Mouse (Mus musculus) neural tube, embryonic 13.5 days (tissue): ENCODE results near the gene Mta3. TPM values are rescaled to one million over a fixed set of nuclear protein-coding genes. Genes with fewer than 3 reads are reported as not detected.

ENCODE experiments used
- ATAC-seq: fragments of 200-750 bp; cut with Nextera tagmentation; 2 replicates; pipeline ENCODE4 v1.8.0; 2017; ENCODE audit warnings: low read depth, mild to moderate bottlenecking, moderate TSS enrichment, moderate library complexity
- H3K27ac ChIP-seq: fragments of 300-500 bp; sonication (generic); replicated peaks from 2 replicates; pipeline ENCODE4 v1.5.1; 2015; ENCODE audit warnings: moderate library complexity, mild to moderate bottlenecking, inconsistent platforms
- H3K27me3 ChIP-seq: fragments of 300-500 bp; sonication (generic); 2 replicates; pipeline ENCODE4 v1.6.1; 2015; ENCODE audit warnings: mild to moderate bottlenecking, inconsistent platforms
- H3K36me3 ChIP-seq: fragments of 300-500 bp; sonication (generic); 2 replicates; pipeline ENCODE4 v1.6.1; 2015; ENCODE audit warnings: mild to moderate bottlenecking, inconsistent platforms
- H3K4me1 ChIP-seq: fragments of 300-500 bp; sonication (generic); replicated peaks from 2 replicates; pipeline ENCODE4 v1.6.1; 2015; ENCODE audit warnings: inconsistent platforms
- H3K4me2 ChIP-seq: fragments of 300-500 bp; sonication (generic); 2 replicates; pipeline ENCODE4 v1.6.1; 2015; ENCODE audit warnings: inconsistent platforms, mild to moderate bottlenecking, moderate library complexity
- H3K4me3 ChIP-seq: fragments of 300-500 bp; sonication (generic); 2 replicates; pipeline ENCODE4 v1.5.1; 2015; ENCODE audit warnings: mild to moderate bottlenecking, inconsistent platforms
- H3K9ac ChIP-seq: fragments of 300-500 bp; sonication (generic); 2 replicates; pipeline ENCODE4 v1.6.1; 2015; ENCODE audit warnings: moderate library complexity, mild to moderate bottlenecking, inconsistent platforms
- H3K9me3 ChIP-seq: fragments of 300-500 bp; sonication (generic); 2 replicates; pipeline ENCODE4 v1.6.1; 2016; ENCODE audit warnings: inconsistent platforms
- WGBS: fragments of 180-500 bp; shearing (Covaris S2); methylation state at CpG from one replicate; pipeline ENCODE4 v1.1.7; 2015; 5-methylcytosine and 5-hydroxymethylcytosine counted together
- polyA plus RNA-seq: library from polyadenylated mRNA; unstranded; fragments of >200 nt; fragmentation: Nextera tagmentation; extraction: Ambion mirVana; gene quantifications from 2 replicates; pipeline ENCODE4 v1.2.1, GENCODE M21; 2015

Gene Mta3
- polyA plus RNA-seq, result 38.6 and 43.5 TPM in 2 replicates

DNA sequence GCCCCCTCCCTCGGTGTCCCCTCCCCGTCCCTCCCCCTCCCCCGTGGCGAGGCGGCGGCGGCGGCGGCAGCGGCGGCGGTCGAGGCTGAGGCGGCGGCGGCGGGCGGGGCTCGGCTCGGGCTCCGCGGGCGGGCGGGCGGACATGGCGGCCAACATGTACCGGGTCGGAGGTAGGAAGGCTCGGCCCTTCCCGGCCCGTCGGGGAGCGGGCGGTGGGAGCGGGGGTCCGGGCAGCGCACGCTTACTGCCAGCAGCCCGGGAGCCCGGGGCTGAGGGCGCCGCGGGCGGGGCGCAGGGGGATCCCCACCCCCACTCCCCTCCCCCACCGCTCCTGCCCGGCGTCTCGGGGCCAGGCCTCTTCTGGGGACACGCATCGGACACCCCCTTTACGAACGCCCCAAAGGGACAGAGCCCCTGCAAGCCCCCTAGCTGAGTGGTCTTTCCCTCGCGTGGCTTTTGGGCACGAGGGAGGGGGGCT is at the start of gene Mta3:
Gene Mta3, plus strand, starts transcription at position 48 of the 478 bp plus-strand sequence.
- WGBS, result 0% methylated on average over 30 of the region's 56 CpGs

DNA sequence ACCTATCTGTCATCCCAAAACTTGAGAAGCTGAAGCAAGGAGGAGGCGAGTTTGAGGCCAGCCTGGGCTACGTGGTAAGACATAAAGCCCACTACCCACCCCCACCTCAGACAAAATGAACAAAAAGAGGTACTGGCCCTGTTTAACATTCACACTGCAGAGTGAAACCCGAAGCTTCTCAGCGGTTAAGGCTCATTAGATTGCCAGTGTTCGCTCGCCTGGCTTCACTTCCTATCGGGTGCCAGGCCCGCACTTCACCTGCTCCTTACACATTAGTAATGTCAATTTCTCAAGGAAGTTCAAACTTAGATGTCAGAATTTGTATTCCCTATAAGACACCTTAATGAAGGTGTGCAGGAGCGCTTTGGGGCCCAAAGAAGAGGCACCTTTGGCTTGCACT is 48.6 kb upstream of the Mta3 start:
- ATAC-seq, result no peak
- H3K36me3 ChIP-seq, result no peaks in the 10 kb centered on the region
- H3K27ac ChIP-seq, result no peak overlapping the region
- no peaks in the 10 kb centered on the region for H3K27me3 ChIP-seq
- H3K4me3 ChIP-seq, result no peak overlapping the region
- H3K9ac ChIP-seq, result no peak overlapping the region
- no peak overlapping the region for H3K4me2 ChIP-seq
- H3K4me1 ChIP-seq, result no peaks in the 10 kb centered on the region
- WGBS, result 75% methylated on average over 9 of the region's 9 CpGs
- H3K9me3 ChIP-seq, result no peaks in the 10 kb centered on the region; the same call in 1 of the 2 replicates

More for the DNA sequence above, at the start of gene Mta3:
- H3K4me1 ChIP-seq, result peaks cover 26% of the 10 kb centered on the region
- peak; percentile 76 for ATAC-seq
- peak within 1 kb of the TSS; percentile 89 for H3K27ac ChIP-seq
- H3K27me3 ChIP-seq, result no peaks in the 10 kb centered on the region
- no peaks in the 10 kb centered on the region for H3K9me3 ChIP-seq
- peaks cover 11% of the 10 kb centered on the region for H3K36me3 ChIP-seq
- peak within 1 kb of the TSS; percentile 80 for H3K4me3 ChIP-seq
- H3K9ac ChIP-seq, result peak within 1 kb of the TSS; percentile 95
- H3K4me2 ChIP-seq, result peak within 1 kb of the TSS; percentile 88

DNA sequence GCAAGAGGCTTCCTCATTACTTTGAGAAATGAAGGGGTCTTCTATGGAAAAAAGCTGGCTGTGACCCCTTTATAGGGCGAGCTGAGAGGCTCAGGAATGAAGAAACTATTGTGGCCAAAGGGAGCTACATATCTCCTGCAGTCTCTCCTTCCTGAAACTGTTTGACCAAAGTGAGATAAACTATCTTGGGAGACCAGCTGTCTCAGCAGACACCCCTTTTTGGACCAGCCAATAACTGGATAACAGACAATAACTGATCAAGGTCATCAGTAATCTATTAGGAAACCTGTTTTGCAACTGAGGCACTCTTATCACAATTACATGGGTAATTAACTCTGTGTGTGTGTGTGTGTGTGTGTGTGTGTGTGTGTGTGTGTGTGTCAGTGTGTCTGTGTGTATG is 47.0 kb upstream of the Mta3 start:
- Histone ChIP-seq H3K9me3 (no peaks in the 10 kb centered on the region; the same call in 1 of the 2 replicates), H3K4me1 (no peaks in the 10 kb centered on the region), H3K36me3 (no peaks in the 10 kb centered on the region), H3K9ac (no peak overlapping the region), H3K27ac (no peak overlapping the region), H3K4me2 (no peak overlapping the region), H3K4me3 (no peak overlapping the region), H3K27me3 (no peaks in the 10 kb centered on the region)
- 76% methylated on average over 1 of the region's 1 CpGs for WGBS
- no peak for ATAC-seq

DNA sequence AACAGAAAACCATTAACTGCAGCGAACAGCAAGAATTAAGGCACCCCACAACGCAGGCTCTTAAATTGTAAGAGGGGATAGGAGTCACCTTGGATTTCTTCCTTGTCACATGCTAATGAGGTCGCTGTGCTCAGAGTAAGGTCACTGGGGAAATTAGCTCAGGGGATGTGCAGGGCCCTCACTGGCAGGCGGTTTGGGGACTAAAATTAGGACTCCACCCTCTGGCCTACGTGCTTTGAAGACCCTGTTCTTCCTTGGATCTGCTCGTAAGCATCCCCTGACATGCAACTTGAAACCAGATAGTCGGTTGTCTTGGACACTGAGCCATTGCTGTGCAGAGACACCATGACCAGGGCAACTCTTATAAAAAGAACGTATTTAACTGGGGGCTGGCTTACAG is 41.2 kb upstream of the Mta3 start:
- Histone ChIP-seq H3K9ac (no peak overlapping the region), H3K4me3 (no peak overlapping the region), H3K4me1 (no peaks in the 10 kb centered on the region), H3K36me3 (no peaks in the 10 kb centered on the region), H3K27me3 (no peaks in the 10 kb centered on the region), H3K4me2 (no peak overlapping the region), H3K9me3 (no peaks in the 10 kb centered on the region; the same call in 1 of the 2 replicates), H3K27ac (no peak overlapping the region)
- WGBS, result 45% methylated on average over 8 of the region's 8 CpGs
- no peak for ATAC-seq

DNA sequence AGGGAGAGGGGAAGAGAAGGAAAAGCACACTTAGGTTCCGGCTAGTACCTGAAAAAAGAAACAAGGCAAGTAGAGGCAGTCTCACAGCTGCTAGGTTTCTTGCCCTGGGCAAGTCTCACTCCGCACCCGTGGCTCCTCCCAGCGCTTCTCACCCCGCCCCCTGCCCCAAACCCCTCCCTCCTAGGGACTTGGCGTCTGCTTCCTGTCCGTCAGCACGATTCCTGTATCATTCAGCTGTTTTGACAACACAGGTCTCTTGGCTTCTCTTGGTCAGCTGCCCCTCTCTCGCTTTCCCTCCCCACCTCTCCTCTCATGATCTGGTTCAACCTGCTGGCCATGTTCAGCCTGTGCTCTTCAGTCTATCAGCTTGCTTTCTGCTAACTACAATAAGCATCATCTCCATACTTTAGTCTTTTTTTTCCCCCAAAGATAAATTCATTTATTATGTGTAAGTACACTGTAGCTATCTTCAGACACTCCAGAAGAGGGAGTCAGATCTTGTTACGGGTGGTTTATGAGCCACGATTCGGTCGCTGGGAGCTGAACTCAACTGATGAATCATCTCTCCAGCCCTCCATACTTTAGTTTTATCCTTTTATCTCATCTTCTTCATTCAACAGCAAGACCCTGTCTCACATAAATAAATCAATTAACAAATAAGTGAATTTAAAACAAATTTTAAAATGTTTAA is 39.2 kb upstream of the Mta3 start:
- H3K4me2 ChIP-seq, result no peak overlapping the region
- no peak overlapping the region for H3K9ac ChIP-seq
- WGBS, result 74% methylated on average over 13 of the region's 13 CpGs
- H3K36me3 ChIP-seq, result no peaks in the 10 kb centered on the region
- no peak overlapping the region for H3K4me3 ChIP-seq
- no peak overlapping the region for H3K27ac ChIP-seq
- H3K4me1 ChIP-seq, result no peaks in the 10 kb centered on the region
- no peaks in the 10 kb centered on the region for H3K9me3 ChIP-seq
- H3K27me3 ChIP-seq, result no peaks in the 10 kb centered on the region
- no peak for ATAC-seq

DNA sequence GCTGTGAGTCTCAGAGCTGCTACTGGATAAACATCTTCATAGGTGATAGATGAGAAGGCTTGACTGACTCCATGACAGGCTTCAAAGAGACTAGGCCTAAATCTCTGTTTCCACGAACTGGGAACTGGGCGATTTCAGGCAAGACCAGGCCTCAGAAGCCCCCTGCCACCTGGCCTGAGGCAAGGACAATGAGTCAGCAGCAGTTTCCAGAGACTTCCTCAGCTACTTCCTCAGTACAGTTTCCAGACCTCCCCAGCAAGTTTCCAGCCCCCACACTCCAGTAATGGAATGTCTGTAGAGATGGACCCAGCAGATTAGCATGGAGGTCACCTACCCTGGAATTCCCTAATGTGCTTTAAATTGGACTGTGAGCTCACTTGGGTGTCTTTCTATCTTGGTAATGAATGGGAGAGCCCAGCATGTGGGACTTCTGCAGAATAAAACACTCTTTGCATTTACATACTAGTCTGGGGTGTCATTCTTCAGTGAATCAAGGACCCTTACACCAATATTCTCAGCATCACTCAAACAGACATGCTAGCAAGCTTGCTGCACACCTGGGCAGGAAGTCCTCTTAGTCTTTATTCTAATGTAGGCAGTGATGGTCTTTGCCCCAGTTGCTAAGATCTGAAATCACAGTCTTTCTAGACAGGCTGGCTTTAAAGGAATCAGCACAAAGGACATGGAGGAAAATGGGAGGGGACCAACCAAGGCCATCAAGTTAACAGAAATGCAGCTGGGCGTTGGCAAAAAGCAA is 37.9 kb upstream of the Mta3 start:
- Histone ChIP-seq H3K27me3 (no peaks in the 10 kb centered on the region), H3K36me3 (no peaks in the 10 kb centered on the region), H3K9me3 (no peaks in the 10 kb centered on the region), H3K9ac (no peak overlapping the region), H3K4me3 (no peak overlapping the region), H3K4me1 (no peaks in the 10 kb centered on the region), H3K27ac (no peak overlapping the region), H3K4me2 (no peak overlapping the region)
- no peak for ATAC-seq
- 83% methylated on average over 3 of the region's 3 CpGs for WGBS

DNA sequence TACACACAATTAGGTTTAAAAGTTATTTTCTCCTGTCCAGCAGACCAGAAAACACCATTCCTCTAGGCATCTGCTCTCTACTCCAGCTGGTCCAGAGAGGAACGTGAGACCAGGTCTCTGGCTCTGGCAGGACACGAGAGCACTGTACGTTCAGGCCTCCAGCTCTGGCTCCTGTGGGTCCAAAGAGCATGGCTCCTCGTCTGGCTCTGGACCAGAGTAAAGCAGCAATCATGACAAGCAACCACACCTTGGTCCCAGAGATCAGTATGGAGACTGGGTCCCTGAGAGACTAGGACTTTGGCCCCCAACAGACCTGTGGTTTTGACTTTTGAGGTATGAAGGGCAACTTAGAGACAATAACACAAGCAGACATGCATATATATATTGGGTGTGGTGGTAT is 33.3 kb upstream of the Mta3 start:
- Histone ChIP-seq H3K27me3 (no peaks in the 10 kb centered on the region), H3K9me3 (no peaks in the 10 kb centered on the region), H3K27ac (no peak overlapping the region), H3K4me3 (no peak overlapping the region), H3K9ac (no peak overlapping the region), H3K4me1 (no peaks in the 10 kb centered on the region), H3K36me3 (no peaks in the 10 kb centered on the region), H3K4me2 (no peak overlapping the region)
- 93% methylated on average over 4 of the region's 4 CpGs for WGBS
- ATAC-seq, result no peak

DNA sequence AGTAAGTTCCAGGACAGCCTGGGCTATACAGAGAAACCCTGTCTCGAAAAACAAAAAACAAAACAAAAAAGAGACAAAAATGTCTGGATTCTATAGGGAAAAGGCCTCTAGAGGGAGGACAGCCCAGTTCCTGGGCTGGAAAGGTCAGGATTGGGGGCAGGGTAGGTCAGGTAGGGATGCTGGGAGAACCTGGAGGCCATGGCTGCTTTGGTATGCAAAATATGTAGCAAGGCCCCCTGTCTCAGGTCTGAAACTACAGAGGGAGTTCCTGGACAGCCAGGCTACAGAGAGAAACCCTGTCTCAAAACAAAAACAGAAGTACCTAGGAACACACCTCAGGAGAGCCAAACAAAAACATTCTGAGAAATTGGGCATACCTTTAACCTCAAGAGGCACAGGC is 28.6 kb upstream of the Mta3 start:
- H3K27ac ChIP-seq, result no peak overlapping the region
- no peak for ATAC-seq
- H3K36me3 ChIP-seq, result no peaks in the 10 kb centered on the region
- no peaks in the 10 kb centered on the region for H3K9me3 ChIP-seq
- no peak overlapping the region for H3K4me3 ChIP-seq
- no peaks in the 10 kb centered on the region for H3K4me1 ChIP-seq
- no peak overlapping the region for H3K4me2 ChIP-seq
- H3K9ac ChIP-seq, result no peak overlapping the region
- WGBS, result 69% methylated on average over 1 of the region's 1 CpGs
- H3K27me3 ChIP-seq, result no peaks in the 10 kb centered on the region

DNA sequence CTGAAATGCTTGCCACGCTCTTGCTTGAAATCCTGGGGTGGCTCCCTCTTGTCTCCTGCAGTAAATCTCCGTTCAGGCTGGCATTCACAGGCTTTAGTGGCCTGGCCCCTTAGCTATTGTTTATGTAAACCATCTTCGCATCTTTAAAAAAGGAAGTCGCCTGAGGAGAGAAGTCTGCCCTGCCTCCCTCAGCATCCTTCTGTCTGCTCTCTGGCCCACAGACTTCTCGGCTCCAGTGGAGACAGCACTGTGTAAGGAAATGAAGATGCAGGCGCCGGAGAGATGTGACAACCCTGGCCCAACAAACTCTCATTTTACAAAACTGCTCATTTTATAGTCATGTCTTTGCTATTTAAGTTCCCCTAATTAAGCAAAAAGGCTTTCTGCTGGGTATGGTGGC is 24.0 kb upstream of the Mta3 start:
- Histone ChIP-seq H3K4me3 (no peak overlapping the region), H3K9me3 (0 out of 2 replicates have a peak, but pooled peaks cover 2% of the 10 kb centered on the region), H3K9ac (no peak overlapping the region), H3K27me3 (no peaks in the 10 kb centered on the region), H3K36me3 (no peaks in the 10 kb centered on the region), H3K27ac (no peak overlapping the region), H3K4me2 (no peak overlapping the region), H3K4me1 (no peaks in the 10 kb centered on the region)
- WGBS, result 33% methylated on average over 7 of the region's 7 CpGs
- ATAC-seq, result no peak

DNA sequence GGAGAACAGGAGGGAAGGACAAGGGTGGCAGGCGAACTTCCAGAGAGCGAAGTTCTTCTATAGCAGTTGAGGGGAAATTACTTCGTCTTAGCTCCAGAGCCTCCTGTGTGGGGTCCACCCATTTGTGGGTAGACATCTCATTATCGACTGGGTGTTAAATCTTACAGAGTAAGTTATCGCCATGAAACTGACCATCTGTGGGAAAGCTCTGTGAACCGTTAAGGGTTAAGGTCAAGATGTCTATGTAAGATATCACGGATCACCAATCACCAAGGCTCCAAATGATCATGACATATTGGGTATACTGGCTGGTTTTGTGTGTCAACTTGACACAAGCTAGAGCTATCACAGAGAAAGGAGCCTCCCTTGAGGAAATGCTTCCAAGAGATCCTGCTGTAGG is 21.5 kb upstream of the Mta3 start:
- Histone ChIP-seq H3K27me3 (no peaks in the 10 kb centered on the region), H3K4me1 (no peaks in the 10 kb centered on the region), H3K4me2 (no peak overlapping the region), H3K4me3 (no peak overlapping the region), H3K9ac (no peak overlapping the region), H3K36me3 (no peaks in the 10 kb centered on the region), H3K27ac (no peak overlapping the region), H3K9me3 (peaks cover 7% of the 10 kb centered on the region; the same call in 1 of the 2 replicates)
- ATAC-seq, result no peak
- 81% methylated on average over 7 of the region's 7 CpGs for WGBS

DNA sequence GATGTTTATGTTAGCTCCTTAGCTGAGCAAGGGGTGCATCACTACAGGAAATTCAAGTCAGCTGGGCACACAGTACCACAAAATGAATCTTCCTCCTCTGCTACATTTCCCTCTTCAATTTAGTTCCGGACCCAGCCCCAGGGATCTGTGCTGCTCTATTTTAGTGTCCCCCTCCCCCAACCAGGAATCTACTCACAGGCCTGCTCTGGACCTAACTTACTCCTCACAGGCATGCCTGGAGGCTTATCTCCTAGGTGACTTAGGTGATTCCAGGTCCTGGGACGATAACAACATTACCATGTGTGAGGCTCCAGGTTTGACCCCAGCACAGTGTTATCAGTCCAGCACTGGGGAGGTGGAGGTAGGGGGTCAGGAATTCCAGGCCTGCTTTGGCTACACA is 15.5 kb upstream of the Mta3 start:
- H3K4me3 ChIP-seq, result no peak overlapping the region
- no peaks in the 10 kb centered on the region for H3K27me3 ChIP-seq
- WGBS, result 76% methylated on average over 2 of the region's 2 CpGs
- no peak overlapping the region for H3K4me2 ChIP-seq
- no peak overlapping the region for H3K9ac ChIP-seq
- no peak overlapping the region for H3K27ac ChIP-seq
- H3K4me1 ChIP-seq, result no peaks in the 10 kb centered on the region
- ATAC-seq, result no peak
- H3K36me3 ChIP-seq, result no peaks in the 10 kb centered on the region
- H3K9me3 ChIP-seq, result peaks cover 7% of the 10 kb centered on the region; the same call in 1 of the 2 replicates

DNA sequence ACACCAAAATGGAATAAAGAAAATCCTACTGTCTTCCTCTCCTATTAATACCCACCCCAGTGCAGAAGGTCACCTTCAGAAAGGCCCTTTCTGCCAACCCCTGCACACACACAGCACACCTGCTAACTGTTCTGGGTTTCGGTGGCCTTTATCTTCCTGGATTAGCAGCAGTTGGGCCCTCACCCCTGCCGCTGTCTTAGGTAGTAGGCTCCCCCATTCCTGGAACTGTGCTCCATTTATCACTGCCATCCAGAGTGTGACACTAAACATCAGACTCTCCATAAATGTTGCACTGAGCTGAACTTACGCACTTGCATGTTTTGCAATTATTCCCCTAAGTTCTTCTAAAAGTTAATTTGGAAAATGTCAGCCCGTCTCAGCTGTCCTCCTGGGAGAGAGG is 14.6 kb upstream of the Mta3 start:
- WGBS, result 78% methylated on average over 4 of the region's 4 CpGs
- H3K9ac ChIP-seq, result no peak overlapping the region
- no peaks in the 10 kb centered on the region for H3K36me3 ChIP-seq
- no peak overlapping the region for H3K27ac ChIP-seq
- H3K4me3 ChIP-seq, result no peak overlapping the region
- peaks cover 7% of the 10 kb centered on the region; the same call in 1 of the 2 replicates for H3K9me3 ChIP-seq
- H3K4me1 ChIP-seq, result no peaks in the 10 kb centered on the region
- no peak for ATAC-seq
- H3K27me3 ChIP-seq, result no peaks in the 10 kb centered on the region
- no peak overlapping the region for H3K4me2 ChIP-seq
